Mouse (Mus musculus) embryo, embryonic 9.5 days (tissue): ENCODE measurements at regions not wholly inside any gene's neighbourhood (a gene's known extent, or its start where the extent isn't known, plus 50 kb on each side); places are given as distances from the start of the nearest gene placed in this dataset.
A peak's percentile ranks its signal among the peaks of the same experiment; 100 is the strongest.

Experiments
- DNase-seq: peaks from one replicate; pipeline ENCODE4 v3.0.0-alpha.2; 2017; ENCODE audit errors: extremely low spot score

GRCm38 (mm10) chr3:128415568-128415967, 519.4 kb upstream of the Fam241a start:
- no peak for DNase-seq

DNA sequence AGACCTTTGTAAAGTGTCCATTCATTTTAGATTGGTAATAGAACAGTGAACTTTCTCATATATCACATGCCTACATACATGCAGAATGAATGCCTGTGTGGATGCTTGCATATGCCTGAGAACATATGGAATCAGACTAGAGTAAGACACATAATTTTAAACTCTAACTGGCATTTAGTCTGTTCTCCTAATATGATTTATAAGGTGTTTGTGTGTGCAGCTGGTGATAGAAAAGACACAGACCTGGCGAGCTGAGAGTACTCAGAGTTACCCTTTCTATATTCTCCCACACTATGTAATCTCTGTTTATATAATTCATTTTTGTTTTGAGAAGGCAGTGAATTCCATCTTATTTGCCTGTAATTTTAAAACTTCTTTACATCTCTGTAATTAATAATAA, 517.4 kb upstream of the Fam241a start:
- DNase-seq, result no peak

DNA sequence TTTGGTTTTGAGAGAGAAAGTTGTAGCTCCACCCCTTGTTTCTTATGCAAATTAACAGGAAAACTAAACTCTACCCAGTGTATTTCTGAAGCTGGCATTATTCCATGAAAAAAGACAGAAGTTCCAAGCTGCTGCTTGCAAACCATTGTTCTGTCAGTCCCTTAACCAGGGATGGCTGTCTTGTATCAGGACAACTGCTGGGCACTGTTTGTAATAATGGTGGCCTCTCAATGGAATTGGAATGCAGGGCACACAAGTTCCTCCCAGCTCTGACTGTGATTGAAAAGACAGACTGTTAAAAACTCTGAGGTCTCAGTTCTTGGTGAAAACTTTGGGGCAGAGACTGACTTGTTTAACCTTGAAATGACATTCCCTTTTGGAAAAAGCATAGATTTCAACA, 516.0 kb upstream of the Fam241a start:
- DNase-seq, result no peak

DNA sequence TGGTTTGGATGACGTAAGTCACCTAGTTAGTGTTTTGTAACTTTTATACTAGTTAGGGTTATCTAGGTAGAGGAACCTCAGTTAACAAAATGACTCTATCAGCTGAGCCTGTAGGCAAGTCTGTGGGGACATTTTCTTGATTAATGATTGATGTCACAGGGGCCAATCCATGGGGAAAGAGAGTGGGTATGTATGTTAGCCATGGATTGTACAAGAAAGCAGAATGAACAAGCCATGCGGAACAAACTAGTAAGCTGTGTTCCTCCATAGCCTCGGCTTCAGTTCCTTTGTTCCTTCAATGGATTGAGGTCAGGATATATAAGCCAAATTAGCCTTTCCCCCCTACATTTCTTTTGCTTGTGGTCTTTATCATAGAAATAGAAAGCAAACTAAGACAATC, 498.7 kb upstream of the Fam241a start:
- DNase-seq, result no peak

DNA sequence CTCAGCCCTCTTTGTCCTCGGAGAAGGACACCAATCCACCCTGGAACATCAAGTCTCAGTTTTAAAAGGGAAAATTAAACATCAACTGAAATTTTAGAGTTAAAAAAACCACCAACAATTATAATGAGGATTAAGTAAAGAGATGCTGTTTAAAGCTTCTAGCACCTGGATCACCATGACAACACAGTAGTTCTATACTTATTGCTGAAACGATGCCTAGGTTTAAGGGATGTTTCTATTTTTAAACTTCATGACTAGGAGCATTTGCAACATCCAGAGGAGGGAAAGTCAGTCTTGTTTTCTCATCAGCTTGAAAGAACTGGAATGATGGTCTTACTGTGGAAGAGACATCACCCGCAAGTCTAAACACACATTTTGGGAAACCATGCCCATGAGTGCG, 484.5 kb upstream of the Fam241a start:
- DNase-seq, result no peak

DNA sequence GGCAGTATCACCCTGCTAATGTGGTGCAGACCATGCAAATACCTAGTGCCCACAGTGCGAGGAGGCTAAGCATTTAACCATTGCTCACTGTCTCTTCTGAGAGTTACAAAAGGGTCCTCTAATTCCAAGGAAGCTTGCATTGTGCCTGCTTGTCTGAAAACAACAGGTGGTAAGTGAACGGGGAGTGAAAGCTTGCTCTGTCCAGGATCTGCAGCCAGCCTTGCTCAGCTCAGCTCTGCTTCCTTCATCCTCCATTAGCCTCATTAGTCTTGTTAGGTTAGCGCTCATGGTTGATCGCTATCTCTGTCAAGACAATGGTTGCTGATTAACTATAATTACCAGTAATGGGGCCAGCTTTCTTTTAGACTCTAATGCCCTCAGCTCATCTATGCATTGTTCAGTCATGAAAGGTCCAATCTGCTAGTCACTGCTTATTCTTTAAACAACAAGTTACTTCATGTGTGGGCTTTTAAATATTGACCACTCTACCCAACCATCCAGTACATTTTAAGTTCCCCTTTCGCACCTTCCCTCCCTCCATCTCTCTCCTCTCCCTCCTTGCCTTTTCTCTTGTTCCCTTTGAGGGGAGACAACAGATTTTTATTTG, 473.5 kb upstream of the Fam241a start:
- peak; percentile 16 for DNase-seq

GRCm38 (mm10) chr3:128362310-128362709, 466.2 kb upstream of the Fam241a start:
- DNase-seq, result no peak

DNA sequence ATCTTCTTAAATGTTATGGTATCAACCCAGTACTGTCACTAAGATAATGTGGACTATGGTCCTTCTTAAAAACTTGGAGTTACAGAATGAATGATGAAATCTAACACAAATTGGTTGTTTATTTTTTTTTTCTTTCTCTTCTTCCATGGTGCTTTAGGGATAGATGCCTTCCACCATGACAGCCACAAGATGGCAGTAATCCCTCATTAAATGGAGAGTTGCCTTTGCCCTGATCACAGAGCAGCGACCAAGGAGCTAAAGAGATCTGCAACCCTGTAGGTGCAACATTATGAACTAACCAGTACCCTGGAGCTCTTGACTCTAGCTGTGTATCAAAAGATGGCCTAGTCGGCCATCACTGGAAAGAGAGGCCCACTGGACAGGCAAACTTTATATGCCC, 453.0 kb upstream of the Fam241a start:
- DNase-seq, result peak; percentile 65

DNA sequence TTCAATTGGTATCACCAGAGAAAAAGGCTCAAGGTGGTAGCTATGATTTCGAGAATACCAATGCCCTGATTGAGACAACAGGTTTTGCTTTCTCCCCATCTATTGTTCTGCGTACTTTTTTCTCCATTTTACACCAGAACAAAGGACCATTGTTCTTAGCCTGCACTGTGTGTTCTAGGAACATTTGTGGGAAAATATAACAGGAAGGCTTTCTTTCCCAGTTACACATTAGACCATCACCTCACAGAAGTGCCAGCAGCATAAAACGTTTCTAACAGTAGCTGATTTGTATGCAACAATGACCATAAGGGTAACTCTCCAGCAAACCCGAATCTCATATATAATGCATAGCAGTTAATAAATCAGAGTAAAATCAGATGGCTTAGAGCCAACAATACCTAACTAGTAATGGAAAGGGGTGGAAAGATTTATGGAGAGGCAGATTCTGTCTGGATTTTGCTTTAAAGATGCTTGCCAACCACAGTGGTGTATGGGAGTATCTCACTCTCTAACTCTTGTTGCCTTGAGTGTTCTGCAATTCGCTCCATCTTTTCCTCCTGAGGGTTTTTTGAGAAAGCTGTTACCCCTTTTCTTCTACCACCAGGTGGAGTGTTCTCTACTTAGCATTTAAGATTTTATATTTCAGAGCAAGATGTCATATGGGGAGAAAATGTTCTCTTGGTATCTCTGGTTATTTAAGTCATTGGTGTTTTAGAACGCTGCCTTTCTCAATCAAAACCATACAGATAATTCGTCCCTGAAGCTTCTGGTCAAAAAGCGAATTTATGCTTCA, 451.9 kb upstream of the Fam241a start:
- no peak for DNase-seq

- no peak for DNase-seq
Observed at GRCm38 (mm10) chr3:128337508-128337907, 441.4 kb upstream of the Fam241a start.

DNA sequence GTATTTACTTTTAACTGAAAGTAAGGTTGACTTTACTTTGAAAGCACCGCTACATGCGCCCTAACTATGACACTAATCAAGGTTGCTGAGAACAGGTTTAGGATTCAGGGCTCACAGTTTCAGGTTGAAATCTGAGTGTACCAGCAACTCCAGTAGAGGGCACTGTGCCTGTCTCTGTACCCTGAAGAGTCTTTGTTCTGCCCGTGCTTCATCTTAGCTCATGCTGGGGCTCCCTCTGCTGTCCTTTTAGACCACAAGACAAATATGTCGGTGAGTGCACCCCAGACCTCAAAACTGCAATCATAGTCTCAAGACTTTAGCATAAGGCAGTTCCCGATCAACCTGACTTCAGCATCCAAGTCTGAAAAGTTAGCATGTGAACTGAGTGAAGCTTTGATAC, 440.9 kb upstream of the Fam241a start:
- peak; percentile 78 for DNase-seq

DNA sequence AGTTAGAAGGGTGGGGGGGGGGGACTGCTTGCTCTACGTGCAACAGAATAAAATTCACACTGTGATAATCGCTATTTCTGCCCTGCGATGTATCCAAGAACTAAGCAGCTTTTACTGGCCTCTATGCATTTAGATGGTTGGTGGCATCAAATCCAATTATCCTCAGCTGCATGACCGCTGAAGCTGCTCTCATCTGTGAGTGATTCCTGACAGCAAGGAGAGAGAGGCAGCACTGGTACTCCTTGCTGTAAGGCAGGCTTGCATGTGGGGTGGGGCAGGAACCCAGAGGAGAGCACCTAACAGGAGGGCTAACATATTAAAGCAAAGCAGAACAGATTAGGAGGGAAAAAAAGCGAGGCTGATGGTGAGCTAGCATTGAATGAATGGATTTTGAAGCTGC, 431.6 kb upstream of the Fam241a start:
- DNase-seq, result no peak

DNA sequence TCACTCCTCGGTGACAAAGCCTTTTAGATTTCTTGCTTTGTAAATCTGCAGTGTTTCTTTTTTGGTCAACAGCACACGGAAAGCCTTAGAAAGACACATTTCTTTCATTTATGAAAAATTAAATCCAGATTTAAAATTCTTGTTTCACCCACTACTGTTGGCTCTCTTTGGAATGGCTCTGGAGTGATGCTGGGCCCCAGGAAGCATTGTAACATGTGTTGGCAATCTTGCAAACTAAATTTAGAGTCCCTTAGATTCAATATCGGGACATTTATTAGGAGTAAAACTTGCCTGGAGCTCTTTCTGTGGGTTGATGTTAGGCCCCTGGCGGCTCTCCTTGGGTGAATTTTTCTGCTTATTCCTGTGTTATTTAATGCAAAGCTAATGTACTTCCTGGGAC, 405.2 kb upstream of the Fam241a start:
- DNase-seq, result no peak

DNA sequence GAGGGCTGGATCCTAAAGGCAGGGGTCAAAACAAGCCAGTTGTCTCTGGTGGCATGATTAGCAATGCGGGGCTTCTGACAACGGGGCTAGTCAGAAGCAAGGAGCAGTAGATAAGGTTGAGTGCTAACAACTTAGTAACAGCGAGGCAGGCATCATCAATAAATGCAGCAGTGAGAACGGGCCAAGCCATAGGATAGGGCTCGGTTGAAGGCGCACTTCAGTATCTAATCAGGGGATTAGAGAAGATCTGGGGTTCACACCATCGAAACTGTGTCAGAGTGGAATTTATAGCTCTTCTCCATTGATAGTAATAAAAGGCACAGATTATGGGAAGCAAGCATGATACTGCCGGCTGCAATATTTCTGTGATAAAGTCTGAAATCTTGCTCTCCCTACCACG, 402.0 kb upstream of the Fam241a start:
- no peak for DNase-seq

- DNase-seq, result no peak
Observed at GRCm38 (mm10) chr3:128287846-128288245, 391.7 kb upstream of the Fam241a start.

DNA sequence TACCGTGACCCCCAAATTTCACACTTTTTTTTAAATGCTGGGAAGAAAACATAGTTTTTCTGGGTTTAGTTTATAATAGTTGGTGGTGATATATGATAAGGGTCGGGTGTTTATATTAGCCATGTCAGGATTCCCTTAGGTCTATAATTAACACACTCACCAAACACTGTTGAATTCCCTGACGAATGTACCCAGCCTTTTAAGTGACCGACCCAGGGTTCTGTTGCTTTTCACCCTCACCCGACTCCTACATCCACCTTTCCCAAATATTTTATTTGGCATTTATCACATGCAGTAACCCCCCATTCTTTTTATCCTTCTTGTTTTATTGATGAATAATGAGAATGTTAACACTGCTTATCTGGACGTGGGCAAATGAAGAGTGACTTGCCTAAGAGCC, 389.1 kb upstream of the Fam241a start:
- DNase-seq, result no peak

- no peak for DNase-seq
Observed at GRCm38 (mm10) chr3:128280626-128281025, 384.5 kb upstream of the Fam241a start.

DNA sequence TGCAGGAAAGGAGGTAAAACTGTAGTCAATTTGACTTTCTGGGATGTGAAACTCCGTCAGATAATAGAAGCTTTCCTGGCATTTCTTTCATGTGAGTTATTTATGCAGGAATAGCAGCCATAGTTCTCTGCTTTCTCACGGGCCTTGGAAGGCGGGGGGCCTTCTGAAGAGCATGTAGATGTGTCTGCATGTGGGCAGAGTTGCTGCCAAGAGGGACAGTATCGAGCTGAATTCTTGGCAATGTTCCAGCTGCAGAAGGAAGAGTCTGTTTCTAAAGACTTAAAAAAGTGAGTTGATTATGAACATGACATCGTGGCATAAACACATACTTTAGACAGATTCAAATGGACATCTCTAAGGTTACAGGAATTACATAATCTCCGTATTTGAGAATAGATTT, 374.5 kb upstream of the Fam241a start:
- DNase-seq, result no peak

DNA sequence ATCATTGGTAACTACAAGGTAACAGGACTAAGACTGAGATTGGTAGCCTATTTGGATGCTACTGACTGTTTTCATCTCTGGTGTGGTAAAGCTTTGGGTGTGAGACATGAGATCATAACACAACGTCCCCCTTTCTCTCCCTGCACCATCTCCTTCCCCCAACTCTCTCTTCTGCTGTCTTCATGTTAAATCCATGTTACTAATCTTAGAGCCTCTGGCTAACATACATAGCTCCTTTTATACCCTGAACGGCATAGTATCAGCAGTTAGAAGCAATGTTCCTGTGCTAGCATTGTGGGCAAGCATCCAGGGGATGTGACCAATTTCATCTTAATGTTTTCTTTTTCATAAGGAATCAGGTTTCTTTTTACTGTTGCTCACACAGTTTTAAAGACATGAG, 365.1 kb upstream of the Fam241a start:
- DNase-seq, result no peak

- DNase-seq, result no peak
Observed at GRCm38 (mm10) chr3:128247816-128248215, 351.7 kb upstream of the Fam241a start.

GRCm38 (mm10) chr3:128239813-128240421, 343.8 kb upstream of the Fam241a start:
- DNase-seq, result no peak

DNA sequence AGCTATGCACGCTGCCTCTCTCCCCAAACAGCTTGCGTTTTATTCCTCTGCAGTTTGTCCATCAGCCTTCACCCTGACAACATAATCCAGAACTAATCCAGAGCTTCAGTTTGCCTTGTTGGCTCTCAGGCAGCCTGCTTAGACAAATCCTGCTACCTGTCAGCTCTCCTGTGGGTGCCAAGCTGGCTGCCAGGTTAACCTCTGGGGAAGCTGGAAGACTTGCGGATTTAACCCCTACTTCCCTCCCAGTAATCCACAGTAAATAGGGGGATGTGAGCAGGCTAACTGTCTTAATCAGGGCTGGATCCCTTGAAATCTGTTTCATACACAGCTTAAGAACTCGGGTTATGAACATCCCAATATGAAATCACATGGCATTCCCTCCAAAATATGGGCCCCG, 334.3 kb upstream of the Fam241a start:
- DNase-seq, result no peak

DNA sequence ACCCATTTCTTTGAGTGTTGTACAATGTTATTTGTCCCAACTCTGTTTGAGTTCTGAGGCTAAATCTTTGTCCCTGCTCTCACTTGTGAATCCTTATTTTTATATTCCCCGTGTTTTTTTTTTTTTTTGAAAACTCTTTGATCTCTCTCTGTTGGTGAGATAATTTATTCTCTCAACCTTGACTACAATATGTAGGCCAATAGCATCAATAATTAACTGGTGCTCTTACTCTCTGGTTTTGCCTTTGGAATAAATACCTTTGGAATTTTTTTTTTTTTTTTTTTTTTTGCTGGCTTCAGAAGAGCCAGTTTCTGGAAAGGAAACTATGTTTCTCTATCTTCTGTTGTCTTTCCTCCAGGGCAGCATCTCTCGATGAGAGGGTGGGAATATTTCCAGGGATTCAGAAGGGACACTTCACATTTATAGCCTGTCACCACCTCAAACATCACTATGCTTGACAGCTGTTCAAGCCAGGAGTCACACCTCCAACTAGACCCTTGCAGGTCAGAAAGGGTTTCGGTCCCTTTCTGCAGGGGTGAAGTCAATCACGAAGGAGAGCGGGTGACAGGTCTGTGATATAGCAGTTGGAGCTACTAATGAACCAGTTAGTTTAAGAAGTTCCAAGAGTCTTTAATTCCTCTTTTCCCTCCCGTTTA, 330.9 kb upstream of the Fam241a start:
- DNase-seq, result no peak
